Mouse (Mus musculus) CD8-positive naive resting alpha-beta T cell, adult 2 months (primary cell): ENCODE results near the gene Cib1.
A peak's percentile ranks its signal among the peaks of the same experiment; 100 is the strongest.

Source experiments
- DNase-seq, 2 experiments: peaks; one replicate each; pipeline ENCODE4 v3.0.0; 2022; ENCODE audit warnings: low read depth in 2 of 2, low spot score in 2 of 2

Gene Cib1

DNA sequence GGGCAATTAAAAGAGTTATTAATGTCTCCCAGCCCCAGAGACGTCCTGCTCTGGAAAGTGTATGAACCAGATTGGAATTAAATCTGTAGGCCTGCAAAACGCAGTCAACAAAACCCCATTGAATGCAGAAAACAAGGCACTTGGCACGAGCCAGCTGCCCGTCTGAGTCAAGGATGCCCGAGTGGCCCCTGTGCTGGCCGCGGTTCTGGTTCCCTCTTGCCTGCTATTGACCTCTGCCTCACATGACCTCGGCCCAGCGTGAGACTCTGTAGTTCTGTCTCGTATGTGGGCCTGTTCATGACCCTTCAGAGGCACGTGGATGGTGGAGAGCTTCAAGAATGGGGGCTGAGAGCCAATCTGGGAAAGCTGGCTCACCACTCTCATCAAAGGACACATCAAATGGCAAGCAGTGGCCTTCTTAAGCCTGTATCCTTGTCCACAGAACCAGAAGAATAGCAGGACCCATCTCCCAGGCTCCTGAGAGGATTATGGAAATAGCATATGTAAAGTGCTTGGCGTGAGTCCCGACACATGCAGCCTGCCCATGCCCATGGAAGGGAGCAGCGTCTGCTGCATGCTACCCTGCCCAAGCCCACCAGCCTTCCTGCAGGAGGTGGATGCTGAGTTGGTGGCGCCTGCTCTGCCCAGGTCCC lies 30.6 kb downstream of the Cib1 start:
- DNase-seq, result no peak

DNA sequence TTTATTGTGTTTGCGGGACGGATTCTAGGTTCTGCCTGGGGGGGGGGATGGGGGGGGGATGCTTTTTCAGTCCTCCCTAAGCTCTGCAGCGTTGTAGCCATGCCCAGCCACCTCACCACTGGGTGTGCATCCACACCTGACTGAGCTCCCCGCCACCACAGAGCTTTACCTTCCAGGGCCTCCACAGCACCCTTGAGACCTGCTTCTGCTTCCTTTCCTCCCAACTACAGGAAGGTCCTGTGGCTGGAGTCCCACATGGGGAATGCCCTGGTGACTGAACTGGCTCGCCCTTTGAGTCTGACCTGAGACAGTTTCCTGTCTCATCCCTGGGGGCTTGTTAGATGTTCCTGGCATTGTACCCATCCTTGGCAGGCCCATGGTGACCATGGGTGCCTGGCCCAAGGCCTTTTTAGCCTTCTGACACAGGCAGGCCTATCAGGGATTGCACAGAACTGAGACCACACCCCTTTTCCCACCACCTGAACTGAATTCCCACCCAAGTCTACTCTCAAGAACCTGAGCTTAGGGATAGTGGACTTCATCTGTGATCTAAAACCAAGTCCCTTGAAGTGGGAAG lies 31.6 kb downstream of the Cib1 start:
- DNase-seq, result no peak

DNA sequence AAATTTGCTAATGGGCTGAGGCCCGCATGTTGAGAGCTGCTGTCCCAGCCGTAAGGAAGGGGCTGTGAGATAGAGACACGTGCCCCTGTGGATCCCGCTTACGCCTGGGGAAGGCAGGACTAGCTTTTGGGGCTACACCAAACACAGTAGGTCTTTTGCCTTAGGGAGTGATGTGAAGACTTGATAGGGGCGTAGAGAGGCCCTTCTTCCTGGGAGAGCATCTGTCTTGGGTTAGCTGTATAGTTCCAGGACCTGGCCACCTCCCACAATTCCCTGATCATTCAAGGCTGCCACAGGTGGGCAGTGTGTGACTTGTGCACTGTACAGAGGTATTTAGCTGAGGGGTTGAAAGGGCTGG lies 32.0 kb downstream of the Cib1 start:
- no peak for DNase-seq

DNA sequence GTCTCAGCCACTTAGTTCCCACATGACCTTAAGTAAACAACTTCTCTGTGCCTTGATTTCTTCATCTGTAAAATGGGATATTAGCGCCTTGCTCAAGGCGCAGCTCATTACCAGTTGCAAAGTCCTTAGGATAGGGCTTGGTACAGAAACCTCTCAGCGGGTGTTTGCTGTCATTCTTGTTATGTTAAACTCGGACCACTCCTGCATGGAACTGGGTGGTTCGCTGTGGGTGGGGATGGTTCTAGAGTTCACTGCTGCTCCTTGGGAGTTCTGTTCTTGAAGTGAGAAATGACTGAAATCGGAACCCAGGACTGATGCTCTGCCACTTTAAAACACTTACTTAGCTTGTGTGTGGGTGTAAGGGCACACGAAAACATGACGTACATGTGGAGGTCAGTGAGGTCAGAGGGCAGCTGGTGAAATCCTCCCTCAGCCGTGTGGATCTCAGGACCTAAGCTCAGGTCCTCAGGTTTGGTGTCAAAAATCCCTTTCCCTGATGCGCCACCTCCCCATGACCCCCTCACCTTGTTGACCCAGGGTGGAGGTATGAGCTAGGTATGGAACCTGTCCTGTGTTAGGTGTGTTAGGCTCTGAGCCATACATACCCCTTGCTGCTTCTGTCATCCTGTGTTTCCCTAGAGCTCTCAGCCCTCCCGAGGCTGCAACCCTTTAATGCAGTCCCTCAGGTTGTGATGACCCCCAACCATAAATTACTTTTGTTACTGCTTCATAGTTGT lies 32.6 kb downstream of the Cib1 start:
- DNase-seq, result no peak

DNA sequence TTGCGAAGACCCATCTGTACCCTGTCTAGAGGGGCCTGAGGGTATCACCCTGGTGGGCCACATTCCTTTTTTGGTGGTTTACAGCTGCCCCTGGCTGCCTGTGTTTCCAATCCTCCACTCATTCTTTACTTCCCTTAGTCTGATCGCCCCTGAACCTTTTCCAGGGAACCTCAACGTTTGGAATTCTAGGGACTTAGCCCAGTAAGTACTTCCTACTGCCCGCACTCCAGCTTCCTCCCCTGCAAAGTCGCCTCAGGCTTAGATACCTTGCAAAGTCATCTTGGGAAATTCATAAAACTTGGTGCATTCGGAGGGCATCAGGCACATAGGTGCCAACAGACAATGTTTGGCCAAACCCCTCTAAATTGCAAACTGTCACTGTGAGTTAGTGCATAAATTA lies 33.3 kb downstream of the Cib1 start:
- no peak for DNase-seq

DNA sequence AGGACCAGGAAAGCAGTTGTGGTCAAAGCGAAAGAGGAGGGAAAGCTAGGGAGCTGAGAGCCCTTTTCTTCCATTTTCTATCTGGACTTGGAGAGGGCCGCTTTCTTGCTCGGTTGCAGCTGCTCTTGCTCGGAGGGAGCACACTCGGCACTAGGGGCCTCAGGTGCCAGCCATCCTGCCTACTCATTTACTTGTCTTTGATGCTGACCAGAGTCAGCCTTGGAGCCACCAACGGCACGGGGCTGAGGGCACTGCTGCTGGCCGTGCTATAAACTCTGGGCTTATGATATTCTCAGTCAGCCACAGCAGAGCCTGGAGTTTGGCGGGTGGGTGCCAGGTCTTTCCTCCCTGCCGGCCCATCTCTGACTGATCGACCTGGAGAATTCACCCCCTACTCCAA lies 33.8 kb downstream of the Cib1 start:
- no peak for DNase-seq

DNA sequence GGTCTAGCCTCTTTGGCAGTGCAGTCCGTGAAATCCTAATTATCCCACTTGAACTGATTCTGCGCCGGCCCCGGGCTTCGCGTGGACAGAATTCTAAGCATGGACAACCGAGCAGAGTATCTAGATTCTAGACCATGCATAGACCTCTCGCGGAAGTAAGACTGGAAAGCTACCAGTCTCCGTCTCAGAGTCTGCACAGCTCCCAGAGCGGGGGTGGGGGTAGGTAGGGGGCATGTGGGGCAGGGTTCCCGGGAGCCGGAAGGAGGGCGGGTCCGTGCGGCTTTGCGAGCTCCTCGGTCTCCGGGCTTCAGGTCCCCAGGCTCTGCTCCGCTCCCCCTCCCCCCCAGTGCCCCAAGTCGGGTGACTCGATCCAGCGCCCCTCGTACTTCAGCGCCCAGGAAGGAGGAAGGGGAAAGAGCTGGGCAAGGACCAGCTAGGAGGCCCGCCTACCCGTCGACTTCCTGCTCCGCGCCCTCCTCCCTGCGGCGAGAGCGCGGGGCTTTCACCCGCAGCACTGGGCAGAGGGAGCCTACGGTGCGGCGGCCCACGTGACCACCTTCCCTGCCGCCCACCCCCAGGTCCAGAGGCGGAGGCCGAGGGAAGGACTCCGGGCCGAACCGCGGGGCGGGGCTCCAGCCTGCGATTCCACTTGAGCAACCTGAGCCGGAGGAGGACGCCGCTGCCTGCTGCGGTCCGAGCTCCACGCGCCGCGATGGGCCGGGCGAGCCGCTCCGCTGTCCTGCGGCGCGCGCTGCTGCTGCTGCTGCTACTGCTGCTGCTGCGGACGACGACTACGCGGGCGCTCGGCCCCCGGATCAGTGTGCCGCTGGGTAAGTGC lies 34.5 kb downstream of the Cib1 start:
- DNase-seq, result peak in 1 of 2 experiments; percentile 52

DNA sequence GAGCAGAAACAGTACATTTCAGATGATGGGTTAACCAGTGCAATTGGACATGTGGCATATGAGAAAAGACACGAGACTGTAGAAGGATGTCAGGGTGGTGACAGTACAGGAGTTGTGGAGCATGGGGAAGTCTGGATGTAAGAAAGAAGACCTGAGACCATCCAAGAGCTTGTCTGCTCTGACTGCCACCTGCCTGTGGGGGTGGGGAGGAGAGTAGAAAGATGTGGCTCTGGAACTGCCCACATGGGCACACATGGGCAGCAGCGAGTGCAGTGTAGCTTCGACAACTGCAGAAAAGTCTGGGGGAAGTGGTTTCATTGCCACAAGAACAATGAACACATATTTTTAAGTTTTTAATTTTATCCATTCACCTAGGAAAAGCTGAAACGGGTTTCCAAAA lies 35.2 kb downstream of the Cib1 start:
- no peak for DNase-seq

DNA sequence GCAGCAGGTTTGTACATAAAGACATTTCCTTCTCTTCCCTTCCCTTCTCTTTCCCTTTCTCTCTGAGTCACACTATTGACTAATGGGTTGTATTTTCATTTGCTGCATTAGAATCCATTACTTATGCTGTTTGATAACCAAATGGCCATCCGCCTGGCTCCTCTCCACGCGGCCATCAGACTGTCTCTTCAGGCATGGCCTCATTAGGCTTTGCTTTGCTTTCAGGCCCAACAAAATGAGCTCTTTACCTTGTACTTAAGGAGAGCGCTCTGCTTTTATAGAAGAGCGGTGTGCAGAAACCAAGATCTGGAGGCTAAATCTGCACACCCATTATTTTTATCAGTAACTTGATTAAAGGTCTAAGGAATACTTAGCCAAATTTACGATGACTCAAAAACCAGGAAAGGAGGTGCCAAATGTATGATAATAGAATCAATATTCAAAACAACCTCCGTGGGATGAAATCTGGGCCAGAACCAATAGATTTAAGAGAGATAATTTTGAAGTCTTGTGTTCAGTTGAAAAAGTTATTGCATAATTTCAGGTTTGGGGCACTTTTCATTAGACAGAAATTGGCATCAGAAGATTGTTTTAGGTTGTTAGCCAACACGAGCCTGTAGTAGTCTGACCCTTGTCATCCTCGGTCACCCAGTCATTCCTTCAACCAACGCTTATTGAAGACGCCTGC lies 36.9 kb downstream of the Cib1 start:
- no peak for DNase-seq

DNA sequence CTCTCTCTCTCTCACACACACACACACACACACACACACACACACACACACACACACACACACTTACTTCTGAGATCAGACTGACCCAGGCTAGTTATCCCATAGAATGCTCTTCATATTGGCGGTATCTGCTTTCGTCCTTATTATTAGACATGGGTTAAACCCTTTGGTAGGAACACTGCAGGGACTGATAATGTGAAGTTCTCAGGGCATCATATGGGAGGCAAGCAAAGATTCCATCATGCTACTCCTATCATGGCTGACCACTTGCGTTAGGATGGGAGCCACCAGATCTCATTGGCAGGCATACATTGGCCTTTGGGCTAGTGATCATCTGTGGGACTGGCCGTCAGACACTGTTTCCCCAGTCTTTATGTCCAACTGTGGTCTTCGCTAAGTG lies 37.5 kb downstream of the Cib1 start:
- no peak for DNase-seq

DNA sequence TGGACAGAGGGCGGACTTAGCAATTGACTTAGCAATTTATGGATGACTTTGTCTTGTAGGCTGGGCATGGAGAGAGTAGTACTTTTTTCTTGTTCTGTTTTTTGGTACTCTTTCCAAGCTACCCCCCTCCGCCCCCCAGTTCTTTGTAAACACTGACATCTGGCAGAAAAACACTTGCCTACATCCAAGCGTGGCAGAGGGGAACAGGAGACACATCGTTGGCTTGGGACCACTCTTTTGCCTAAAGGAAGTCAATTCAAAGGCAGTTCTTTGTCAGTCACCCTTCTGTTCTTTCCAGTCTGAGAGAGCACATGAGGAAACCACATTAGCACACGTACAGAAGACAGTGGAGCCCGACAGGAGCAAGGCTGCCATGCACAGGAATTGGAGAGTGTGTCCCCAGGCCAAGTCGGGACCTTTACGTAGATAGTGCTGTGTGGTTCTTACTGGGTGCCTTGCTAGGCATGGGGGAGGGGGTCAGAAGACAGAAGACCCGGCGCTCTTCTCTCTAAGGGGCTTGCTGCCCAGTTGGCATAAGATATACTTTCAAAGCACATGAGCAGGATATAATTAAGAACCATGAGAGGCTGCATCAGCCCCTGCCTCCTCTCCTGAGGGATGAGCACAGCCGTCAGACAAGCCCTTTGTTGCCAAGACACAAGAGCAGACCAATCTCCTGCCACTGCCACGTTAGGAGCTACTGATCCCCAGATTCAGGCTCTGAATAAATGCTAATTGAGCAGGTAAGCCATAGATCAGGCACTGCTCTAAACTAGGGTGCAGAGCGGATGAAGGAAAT lies 38.5 kb downstream of the Cib1 start:
- no peak for DNase-seq

DNA sequence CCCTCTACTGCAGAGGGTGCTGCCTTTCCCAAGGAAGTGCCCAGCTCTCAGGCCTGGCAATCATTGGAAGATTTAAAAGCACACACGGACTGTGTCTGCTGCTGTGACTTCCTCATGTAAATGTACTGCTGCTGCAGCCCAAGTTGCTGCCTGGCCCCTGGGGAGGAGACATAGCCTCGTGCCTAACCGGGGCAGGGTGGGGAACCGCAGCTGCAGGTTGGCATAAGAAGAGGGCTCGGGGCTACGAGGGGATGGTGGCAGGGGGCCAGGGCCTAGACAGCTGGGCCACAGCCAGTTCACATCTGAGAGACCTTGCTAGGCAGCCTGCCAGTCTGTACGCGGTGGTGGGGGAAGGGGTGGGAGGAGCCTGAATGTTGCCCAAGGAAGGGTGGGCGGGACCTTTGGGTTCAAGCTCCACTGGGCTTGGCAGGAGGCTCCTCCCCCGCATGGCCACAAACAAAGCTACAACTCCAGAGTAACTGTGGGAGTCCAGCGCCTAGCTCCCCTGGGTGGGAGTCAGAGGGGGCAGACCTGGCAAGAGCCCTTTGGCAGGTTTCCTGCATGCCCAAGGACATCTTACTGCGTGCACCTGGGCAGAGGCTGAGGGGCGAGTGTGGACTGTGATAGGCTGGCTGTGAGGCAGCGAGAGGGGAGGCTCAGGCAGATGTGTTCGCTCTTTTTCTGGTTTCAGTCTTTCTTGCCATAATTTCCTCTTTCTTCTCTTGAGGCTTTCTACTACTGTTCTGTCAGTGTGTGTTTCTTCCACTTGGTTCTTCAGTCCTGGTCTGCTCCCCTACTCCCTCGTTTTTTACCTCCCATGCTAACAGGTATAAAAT lies 40.2 kb downstream of the Cib1 start:
- DNase-seq, result peak in 1 of 2 experiments; percentile 59

DNA sequence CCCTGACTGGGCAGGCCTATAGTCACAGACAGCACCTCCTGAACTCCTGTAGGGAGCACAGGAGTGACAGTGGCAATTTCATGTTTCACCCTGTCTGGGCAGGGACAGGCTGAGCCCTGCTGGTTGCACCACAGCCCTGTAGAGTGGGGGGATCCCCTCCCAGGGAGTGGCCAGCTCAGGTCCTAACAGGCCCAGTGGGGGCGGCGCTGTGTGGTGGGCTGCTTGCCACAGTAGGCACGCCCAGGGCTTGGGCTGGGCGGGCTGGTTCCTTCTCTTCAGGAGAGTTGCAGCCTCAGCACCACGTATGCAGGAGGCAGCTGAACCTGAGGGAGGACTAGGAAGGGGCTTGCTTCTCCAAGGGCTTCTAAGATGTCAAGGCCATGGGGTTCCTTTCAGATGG lies 41.2 kb downstream of the Cib1 start:
- DNase-seq, result no peak

DNA sequence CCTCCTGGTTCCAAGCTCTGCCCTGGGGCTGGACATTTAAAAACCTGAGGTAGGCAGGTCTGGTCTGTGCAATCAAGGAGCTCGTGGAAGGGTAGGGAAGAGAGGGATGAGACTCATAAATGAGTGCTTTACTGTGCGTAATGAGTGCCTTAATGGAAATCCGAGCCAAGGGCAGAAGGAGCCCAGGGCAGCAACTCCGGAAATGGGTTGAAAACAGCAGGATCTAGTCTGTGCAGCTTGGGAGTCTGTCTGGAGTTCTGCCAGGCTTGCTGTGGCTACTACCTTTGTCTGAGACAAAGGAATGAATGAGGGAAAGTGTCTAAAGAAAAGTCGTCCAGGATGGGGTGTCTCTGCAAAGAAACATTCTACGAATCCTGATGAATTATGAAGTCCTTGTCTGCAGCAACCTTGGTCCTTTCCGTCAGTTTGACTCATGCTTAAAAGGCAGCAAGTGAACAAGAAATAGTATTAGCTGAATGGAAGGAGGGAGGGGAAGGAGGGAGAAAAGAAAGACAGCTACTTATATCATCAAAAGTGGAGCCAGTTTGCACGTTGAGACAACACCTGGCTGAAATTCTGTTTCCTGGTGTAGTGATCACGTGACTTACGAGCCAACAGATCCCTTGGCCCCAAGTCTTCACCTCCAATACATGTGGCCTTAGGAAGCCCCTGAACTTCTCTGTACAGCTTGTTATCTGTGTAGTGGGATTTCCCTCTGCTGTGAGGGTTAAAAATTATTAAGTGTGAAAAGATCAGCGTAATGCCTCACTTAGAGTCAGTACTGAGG lies 43.3 kb downstream of the Cib1 start:
- DNase-seq, result no peak

DNA sequence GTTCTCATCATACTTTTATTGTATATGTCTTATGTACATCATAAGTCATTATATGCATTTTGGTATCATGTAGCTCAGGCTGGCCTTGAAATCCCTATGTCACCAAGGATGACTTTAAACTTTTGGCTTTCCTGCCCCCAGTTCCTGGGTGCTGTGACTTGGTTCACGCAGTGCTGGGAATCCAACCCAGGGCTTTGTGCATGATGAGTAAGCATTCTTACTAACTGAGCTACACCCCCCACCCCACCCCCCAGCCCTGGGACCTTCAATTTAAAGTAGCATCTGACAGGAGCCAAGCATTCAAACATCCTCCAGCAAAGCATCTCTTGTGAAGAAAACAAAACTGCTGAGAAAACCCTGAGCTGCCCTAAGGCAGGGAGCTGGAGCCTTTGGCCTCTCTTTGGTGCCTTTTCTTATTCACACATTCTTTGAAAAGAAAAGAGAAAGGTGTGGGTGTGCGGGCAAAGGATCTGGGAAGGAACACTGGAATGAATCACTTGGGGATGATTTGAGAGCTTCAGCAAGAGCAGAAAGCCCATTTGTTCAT lies 44.0 kb downstream of the Cib1 start:
- DNase-seq, result no peak

DNA sequence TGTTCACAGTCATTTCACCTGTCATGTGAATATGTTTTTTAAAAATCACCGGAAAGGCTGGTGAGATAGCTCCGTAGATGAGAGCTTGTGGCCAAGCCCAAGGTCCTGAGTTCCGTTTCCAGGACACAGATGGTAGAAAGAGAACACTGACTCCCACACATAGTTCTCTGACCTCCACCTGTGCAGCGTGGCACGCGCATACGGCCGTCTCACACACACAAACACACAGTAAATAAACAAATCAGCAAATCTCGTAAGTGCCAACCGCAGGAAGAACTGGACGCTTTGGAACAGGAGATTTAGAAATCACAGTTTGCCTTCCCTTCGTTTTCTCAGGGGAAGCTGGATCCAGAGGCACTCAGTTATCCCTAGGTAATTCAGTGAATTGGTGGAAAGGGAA lies 45.1 kb downstream of the Cib1 start:
- DNase-seq, result no peak

DNA sequence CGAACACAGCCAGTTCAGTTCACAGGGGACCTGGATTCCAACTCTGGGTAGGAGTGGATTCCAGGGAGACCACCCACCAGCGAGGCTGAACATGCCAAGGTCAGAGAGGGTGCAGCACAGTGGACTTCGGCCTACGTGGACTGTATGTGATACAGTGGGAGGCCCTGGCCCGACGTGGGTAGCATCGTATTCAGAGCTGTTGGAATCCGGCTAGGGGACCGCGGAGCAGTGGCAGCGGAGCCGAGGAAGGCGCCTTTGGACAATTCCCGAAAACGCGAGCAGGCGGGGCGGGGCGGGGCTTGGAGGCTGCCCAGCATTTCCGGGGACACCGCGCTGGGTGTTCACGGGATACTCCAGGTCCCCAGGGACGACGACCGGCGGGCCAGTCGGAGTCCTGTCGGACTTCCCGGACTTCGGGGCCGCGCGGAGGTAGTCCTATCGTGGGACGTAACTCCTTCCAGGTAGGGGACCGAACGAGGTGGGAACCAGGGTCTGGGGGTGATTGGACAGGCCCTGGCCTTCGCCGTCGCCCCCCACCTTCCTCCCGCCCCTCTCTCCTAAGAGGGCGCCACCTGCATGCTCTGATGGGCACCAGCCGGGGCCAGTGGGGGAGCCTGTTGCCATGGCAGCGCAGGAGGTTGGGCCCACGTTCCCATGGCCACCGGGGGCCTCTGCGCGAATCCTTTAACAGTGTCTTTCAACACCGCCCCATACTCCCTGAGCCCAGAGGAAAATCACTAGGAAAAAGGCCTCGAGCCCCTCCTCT lies 45.9 kb downstream of the Cib1 start, which contains the start of gene Sema4b:
Sema4b (plus strand) TSS at position 311 of the 766 bp plus-strand sequence.
- peak in 1 of 2 experiments; percentile 64 for DNase-seq

DNA sequence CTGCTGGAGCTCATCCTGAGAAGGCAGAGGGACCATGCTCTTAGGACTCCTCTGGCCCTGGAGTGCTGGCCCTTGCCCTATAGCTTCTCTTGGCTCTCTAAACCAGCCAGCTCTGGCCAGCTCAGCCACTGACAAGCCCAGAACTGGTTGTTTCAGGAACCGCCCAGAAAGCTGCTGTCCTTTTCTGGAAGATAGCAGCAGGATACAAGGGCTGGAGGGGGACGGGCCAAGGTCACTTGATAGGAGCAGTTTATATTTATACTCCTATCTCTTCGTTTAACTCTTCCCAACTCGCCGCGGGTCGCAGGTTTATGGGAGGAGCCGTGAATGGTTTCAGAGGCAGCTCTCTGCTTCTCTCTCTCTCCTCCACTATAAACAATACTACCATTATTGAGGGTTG lies 46.6 kb downstream of the Cib1 start:
- DNase-seq, result no peak
